Mouse (Mus musculus): ENCODE measurements at regions not wholly inside any gene's neighbourhood (a gene's known extent, or its start where the extent isn't known, plus 50 kb on each side); places are given as distances from the start of the nearest gene placed in this dataset.

DNA sequence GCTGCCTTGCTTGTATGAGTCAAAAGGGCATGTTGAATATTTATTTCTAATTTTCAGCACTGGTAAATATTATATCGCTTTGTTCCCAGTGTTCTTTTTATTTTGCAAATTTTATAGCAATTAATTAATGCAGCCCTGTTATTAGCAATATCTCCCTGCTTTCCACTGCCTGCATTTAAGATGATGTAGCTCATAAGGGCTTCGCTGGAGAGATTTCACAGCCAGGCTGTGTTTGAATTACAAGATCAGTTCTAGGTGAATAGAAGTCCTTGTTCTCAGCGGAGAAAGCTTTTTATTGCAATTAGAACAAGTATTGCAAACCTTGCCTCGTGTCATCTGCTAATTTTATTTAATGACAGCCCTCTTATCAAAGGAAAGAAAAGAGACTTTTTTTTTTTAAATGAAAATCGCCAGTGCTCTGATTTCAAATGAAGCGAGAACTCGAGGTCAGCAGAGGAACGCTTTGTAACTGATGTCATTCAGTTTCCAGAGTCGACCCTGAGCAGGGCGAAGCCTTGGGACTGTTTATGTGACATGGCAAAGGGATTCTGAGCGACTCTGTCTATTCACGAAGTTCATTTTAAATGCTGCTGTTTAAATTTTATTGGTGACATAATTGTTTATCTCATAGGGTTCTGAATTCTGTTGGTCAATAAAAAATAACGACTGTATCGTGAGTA lies 378.7 kb upstream of the Mki67 start:
- no peak for DNase-seq (ENCODE audit: low read depth)

DNA sequence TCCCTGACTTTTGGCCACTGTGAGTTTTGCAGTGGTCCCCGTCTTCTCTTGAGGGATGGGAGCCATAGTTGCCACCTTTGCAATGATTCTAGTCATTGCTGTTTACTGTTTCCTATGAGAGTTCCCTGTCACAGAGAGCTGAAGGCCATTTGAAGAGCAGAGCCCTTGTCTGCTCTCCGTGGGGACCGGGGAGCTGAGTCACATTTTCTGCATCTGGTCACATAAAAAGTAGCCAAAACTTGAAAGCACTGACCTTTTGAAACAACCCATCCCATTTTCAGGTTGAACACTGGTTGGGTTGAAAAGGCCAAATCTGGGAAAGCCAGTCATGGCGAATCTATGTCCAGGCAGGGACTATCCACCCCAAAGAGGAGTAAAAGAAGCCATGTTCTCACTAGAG lies 387.9 kb upstream of the Mki67 start:
- no peak for DNase-seq (ENCODE audit: low read depth)

- no peak for DNase-seq (ENCODE audit: low read depth)
Measured at GRCm38 (mm10) chr7:136112163-136112562, 396.0 kb upstream of the Mki67 start.

GRCm38 (mm10) chr7:136120930-136121329 lies 404.8 kb upstream of the Mki67 start:
- DNase-seq (ENCODE audit: low read depth), result no peak

DNA sequence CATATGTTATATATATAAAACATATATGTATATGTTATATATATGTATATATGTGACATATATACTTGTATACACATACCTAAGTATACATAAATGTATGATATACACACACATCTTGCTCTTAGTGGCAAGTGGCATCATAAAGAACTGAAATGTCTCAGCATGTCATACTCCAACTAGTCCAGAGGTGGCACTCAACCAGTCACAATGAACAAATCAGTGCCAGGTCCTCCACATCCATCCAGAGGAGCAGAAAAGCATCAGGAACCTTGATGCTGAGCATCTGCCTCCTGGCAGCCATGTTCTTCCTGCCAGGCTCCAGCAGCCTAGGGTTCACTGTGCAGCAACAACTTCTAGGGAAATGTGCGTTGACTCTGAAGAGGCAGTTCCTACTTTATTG lies 405.2 kb upstream of the Mki67 start:
- no peak for DNase-seq (ENCODE audit: low read depth)

- DNase-seq (ENCODE audit: low read depth), result no peak
Measured at GRCm38 (mm10) chr7:136124786-136125185, 408.6 kb upstream of the Mki67 start.

DNA sequence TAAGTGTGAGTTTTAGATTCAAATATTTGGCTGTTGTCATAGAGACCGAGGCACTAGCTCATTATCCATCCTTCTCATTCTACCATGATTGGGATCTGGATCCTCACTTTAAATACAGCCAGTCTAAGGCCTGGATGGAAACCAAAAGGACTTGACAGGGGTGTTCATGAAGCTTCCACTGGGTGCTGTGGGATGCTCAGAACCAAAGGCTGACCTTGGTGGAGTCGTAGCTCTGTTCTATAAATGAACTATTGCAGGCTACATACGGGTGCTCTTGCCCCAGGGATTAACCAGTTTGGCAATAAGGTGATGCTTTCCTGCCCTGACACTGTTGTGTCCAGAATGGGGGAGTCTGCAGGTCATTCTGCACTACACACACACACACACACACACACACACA lies 410.2 kb upstream of the Mki67 start:
- no peak for DNase-seq (ENCODE audit: low read depth)

DNA sequence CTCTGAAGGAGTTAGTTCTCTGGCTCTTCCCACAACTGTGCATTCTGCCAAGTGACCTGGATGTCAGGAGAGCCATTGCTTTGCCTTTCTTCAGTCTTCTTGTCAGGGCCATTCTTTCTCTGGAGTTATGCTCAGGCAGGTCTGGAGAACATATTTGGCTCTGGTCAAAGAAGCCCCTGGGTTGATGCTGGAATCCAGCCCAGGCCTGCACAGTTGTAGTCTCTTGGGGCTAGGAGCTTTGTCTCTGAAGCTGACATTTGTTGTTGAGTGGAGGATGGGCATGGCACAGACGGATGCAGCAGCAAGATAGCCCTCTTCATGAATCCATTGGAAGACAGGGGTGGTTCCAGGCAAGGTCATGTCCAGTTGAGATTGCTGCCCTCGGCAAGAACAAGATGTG lies 411.4 kb upstream of the Mki67 start:
- no peak for DNase-seq (ENCODE audit: low read depth)

- DNase-seq (ENCODE audit: low read depth), result no peak
Measured at GRCm38 (mm10) chr7:136129721-136130123, 413.6 kb upstream of the Mki67 start.

DNA sequence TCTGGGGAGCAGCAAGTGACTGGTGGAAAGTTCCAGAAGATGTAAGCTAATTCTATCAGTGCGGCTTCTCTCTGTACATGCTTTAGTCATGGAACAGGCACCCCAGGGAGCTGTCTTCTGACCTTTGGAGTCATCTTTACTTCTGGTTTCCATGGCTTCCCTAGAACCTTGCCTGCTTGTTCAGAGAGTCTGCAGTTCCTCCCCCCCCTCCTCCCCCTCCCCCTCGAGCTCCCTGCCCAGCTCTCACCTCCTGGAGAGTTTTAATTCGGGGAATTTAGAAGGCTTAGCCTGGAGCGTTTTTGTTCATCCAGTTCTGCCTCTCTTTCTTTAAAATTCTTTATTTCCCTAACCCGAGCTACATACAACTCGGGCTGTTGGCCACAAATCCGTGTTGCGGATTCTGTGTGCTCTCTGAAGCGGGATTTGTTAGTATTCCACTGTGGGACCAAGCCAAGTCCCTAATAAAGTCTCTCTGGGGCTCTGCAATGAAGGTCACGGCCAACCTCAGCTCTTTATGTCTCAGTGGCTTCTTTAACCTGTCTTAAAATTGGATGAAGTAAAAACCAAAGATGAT lies 414.6 kb upstream of the Mki67 start:
- DNase-seq (ENCODE audit: low read depth), result no peak

DNA sequence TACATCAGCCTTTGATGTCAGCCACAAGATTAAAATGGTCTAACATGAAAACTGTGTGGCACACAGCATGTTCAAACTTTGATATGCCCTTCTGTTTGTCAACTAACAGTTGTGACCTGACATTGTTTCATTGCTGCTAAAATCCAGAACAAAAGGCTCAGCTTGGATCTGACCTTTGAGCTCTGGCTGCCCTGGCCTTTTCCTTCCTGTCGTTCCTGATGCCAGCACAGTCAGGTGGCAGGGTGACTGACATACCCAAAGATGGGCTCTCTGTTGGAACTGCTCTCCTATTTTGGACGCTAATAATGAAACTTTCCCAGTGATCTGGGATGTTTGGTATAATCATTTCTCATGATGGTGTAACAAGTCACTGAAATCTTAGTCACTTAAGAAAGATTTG lies 416.8 kb upstream of the Mki67 start:
- DNase-seq (ENCODE audit: low read depth), result no peak

GRCm38 (mm10) chr7:136136666-136137065 lies 420.5 kb upstream of the Mki67 start:
- DNase-seq (ENCODE audit: low read depth), result no peak

- no peak for DNase-seq (ENCODE audit: low read depth)
Measured at GRCm38 (mm10) chr7:136137341-136137740, 421.2 kb upstream of the Mki67 start.

GRCm38 (mm10) chr7:136137831-136138602 lies 421.9 kb upstream of the Mki67 start:
- no peak for DNase-seq (ENCODE audit: low read depth)

DNA sequence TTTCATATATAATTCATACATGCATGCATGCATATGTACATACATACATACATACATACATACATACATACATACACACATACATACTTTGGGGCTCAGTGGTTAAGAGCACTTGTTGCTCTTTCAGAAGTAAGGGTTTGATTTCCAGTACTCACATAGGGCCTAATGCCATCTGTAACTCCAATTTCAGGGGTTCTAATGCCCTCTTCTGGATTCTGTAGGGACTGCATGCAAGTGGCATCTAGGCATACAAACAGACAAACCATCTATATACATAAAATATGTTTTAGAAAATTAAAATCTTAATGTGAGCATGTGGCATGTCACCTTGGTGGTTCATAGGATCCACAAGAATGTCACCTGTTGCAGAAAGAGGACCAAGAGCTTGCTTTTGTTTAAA lies 426.7 kb upstream of the Mki67 start:
- peak; percentile 13 for DNase-seq (ENCODE audit: low read depth)

GRCm38 (mm10) chr7:136150196-136150595 lies 434.0 kb upstream of the Mki67 start:
- DNase-seq (ENCODE audit: low read depth), result no peak

DNA sequence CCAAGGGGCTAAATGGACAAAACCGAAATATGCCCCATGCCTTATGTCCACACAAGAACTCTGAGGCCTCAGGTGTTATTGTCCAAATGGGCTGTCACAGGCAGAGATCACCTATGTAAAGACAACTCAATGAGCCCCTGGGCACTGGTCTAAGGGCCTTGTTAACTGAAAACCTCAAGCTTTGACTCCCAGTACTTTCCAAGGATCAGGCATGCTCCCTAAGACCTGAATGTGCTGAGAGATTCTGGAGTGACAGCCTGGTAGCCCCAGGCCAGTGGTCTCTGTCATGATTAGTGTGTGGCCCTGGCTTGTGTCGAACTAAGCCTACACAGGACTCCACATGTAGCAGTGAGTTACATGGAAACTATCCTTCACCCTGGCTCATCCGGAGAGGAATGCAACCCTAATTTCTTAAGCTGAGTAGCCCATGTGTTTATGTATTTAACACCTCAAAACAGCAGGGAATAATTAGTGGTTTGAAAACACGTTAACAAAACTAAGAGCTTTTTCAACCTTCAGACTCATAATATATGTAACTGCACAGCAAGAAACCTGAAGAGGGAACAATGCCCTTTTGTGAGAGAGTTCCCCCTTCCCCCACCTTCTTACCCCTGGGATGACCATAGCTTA lies 435.3 kb upstream of the Mki67 start:
- no peak for DNase-seq (ENCODE audit: low read depth)

GRCm38 (mm10) chr7:136152470-136152869 lies 436.3 kb upstream of the Mki67 start:
- peak; percentile 28 for DNase-seq (ENCODE audit: low read depth)

- DNase-seq (ENCODE audit: low read depth), result no peak
Measured at GRCm38 (mm10) chr7:136153621-136154020, 437.5 kb upstream of the Mki67 start.

DNA sequence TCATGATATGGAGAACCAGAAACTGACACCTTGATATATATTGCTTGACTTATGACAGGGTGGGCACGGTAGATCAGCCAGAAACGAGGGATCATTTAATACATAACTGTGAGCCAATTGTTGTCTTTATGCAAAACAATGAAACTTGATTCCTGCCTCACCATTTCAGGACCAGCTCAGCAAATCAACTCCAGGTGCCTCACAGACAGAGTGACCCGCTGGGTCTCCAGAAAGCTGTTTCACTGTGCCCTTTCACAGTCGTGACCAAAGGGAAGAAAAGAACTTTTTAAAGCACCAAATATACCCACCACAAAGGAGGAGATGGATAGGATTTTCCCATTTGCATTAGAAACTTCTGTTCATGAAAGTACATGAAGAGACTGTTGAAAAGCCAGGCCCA lies 443.0 kb upstream of the Mki67 start:
- no peak for DNase-seq (ENCODE audit: low read depth)

GRCm38 (mm10) chr7:136161526-136161925 lies 445.4 kb upstream of the Mki67 start:
- DNase-seq (ENCODE audit: low read depth), result no peak

- DNase-seq (ENCODE audit: low read depth), result no peak
Measured at GRCm38 (mm10) chr7:136164834-136165233, 448.7 kb upstream of the Mki67 start.

DNA sequence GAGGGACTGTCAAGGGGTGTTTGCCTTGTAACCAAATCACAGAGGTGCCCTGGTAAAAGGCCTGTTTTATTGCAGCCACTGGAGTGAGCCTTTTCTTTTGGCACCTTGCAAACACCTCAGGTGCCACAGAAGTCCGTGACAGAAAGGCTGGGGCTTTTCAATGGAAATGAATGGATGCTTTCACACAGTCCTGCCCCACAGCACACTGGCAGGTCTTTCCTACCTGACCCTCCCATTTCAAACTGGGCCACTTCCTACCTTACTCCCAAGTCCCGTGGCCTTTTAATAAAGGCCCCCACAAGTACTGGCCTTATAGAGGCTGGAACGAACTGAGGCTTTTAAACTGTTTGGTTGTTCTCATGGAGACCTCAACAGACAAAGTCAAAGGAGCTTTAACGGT lies 453.1 kb upstream of the Mki67 start:
- no peak for DNase-seq (ENCODE audit: low read depth)

Data from c-Kit-positive CD71-negative TER-119-negative erythroid progenitor cells, embryonic 14.5 days (primary cell).